In the genomic region with DNA sequence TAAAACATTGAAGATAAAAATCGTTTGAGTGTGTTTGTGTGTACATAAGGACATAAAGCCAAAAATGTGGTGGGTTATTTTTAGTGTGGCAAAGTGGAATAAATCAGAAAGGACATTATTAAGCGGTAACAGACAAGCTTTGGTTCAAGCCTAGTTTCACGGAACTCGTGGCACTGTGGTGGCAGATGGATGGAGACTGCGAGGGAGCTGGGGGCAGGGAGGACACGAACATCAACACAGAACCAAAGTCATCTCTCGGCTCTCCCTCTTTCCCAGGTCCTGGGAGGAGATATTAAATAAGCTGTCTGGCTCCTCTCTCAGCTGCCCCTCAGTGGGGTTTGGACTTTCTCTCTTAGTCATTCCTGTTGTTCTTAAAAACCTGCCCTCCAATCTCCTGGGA, we compare ENCODE assay signal across 17 mouse cellular contexts.
"Had no signal": no experiment of that assay in that cellular context is flagged by ENCODE, and none has a peak within 500 bp of the region (broad histone marks: within the 10 kb centered on the region; RNA-seq: fewer than 3 reads in every experiment).

No protein-coding gene starts in this region.

- DNase-seq: gastrocnemius, postnatal 14 days; gastrocnemius, postnatal 36 days; heart, adult 11 months; heart, adult 2 months; heart, postnatal 14 days; heart, postnatal 36 days; kidney, adult 11 months; kidney, adult 2 months; kidney, adult 9 months; kidney, postnatal 14 days; kidney, postnatal 36 days; layer of hippocampus, adult 9-11 months; layer of hippocampus, postnatal 36 days; left cerebral cortex, postnatal 4 days had no signal

- ATAC-seq: hindbrain, postnatal 0 days; intestine, embryonic 16.5 days; liver, embryonic 12.5 days had no signal
